Comparison of ENCODE assay signal across 20 mouse cellular contexts in the genomic region with DNA sequence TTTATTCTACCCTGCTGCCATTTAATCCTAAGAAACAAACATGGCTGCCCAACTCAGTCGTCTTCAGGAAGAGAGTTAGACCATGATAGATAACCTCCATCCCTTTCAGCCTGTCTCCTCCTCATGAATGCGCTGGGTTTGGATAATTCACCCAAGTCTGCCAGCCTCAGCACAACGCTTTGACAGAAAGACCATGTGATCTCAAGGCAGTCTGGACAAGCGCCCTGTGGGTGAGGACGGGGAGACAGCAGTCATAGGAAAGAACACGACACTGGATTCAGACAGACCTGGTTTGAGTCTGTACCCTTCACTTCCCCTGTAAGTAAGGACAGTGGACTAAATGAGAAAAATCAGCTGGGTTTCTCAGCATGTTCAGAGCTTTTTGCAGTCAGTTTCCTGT. TPM values are rescaled to one million over a fixed set of nuclear protein-coding genes. Genes with fewer than 3 reads are reported as not detected.
DNase-seq lines count a peak whose midpoint lies in the region; ATAC-seq and TF ChIP-seq lines count a peak whose summit lies in the region.
"Had no signal": no experiment of that assay in that cellular context is flagged by ENCODE, and none has a peak within 500 bp of the region (broad histone marks: within the 10 kb centered on the region; RNA-seq: fewer than 3 reads in every experiment).

No protein-coding gene starts in this region.

- no peak overlapping the region for H3K9ac ChIP-seq in liver, embryonic 14.5 days (replicated peaks)
- no peak overlapping the region for H3K9ac ChIP-seq in hindbrain, postnatal 0 days (replicated peaks; ENCODE audit: low read length)
- H3K9ac ChIP-seq: embryonic facial prominence, embryonic 13.5 days; limb, embryonic 15.5 days had no signal

- peak overlapping the region; percentile 86 for H3K27ac ChIP-seq in kidney, adult 2 months (ENCODE audit: insufficient read depth, low read depth, low read length)
- peak overlapping the region; percentile 64 for H3K27ac ChIP-seq in liver, embryonic 14.5 days
- H3K27ac ChIP-seq in hindbrain, postnatal 0 days: no peak overlapping the region
- H3K27ac ChIP-seq: embryonic facial prominence, embryonic 13.5 days; gastrocnemius, adult 2 months; limb, embryonic 15.5 days had no signal

- H3K4me2 ChIP-seq in liver, embryonic 14.5 days (ENCODE audit: low read depth): peak overlapping the region; percentile 96
- H3K4me2 ChIP-seq in hindbrain, postnatal 0 days (ENCODE audit: low read depth, low read length): no peak overlapping the region
- H3K4me2 ChIP-seq: embryonic facial prominence, embryonic 13.5 days; limb, embryonic 15.5 days; midbrain, embryonic 11.5 days had no signal

- TF ChIP-seq CTCF in kidney, adult 2 months (conservative IDR thresholded peaks at IDR 0.05; ENCODE audit: insufficient read depth, insufficient read length, low read depth, low read length): no peak
- no peak for TF ChIP-seq CTCF in liver, embryonic 14.5 days (IDR thresholded peaks at IDR 0.05; ENCODE audit: low read depth)
- no peak for TF ChIP-seq CTCF in hindbrain, postnatal 0 days (IDR thresholded peaks at IDR 0.05; ENCODE audit: low read depth)

- H3K36me3 ChIP-seq in kidney, adult 2 months (ENCODE audit: control insufficient read depth, insufficient read depth, low read length): no peaks in the 10 kb centered on the region; the same call in 1 of the 2 replicates
- H3K36me3 ChIP-seq in liver, embryonic 14.5 days (replicated peaks; ENCODE audit: control insufficient read depth, insufficient read depth, low read depth): peaks cover 13% of the 10 kb centered on the region
- H3K36me3 ChIP-seq in hindbrain, postnatal 0 days (ENCODE audit: insufficient read depth, low read length): no peaks in the 10 kb centered on the region
- H3K36me3 ChIP-seq: embryonic facial prominence, embryonic 13.5 days; limb, embryonic 15.5 days had no signal

- no peak for ATAC-seq in liver, embryonic 14.5 days (ENCODE audit: insufficient read depth)
- ATAC-seq in hindbrain, postnatal 0 days: no peak
- ATAC-seq: forebrain, embryonic 16.5 days; inflammation-experienced regulatory T-cells, adult 6 months had no signal

- TF ChIP-seq EP300 in liver, embryonic 14.5 days (IDR thresholded peaks at IDR 0.05; ENCODE audit: low read depth): no peak

- H3K4me3 ChIP-seq in kidney, adult 2 months (ENCODE audit: insufficient read depth, low read depth, low read length): no peak overlapping the region
- no peak overlapping the region for H3K4me3 ChIP-seq in liver, embryonic 14.5 days (ENCODE audit: insufficient read depth in 1 of 2, low read depth in 2 of 2, low read length in 2 of 2)
- no peak overlapping the region for H3K4me3 ChIP-seq in hindbrain, postnatal 0 days (ENCODE audit: low read length)
- H3K4me3 ChIP-seq: embryonic facial prominence, embryonic 13.5 days; gastrocnemius, adult 2 months; limb, embryonic 15.5 days had no signal

- no peaks in the 10 kb centered on the region for H3K27me3 ChIP-seq in kidney, adult 2 months (replicated peaks; ENCODE audit: control insufficient read depth, insufficient read depth, low read length)
- no peaks in the 10 kb centered on the region for H3K27me3 ChIP-seq in liver, embryonic 14.5 days (ENCODE audit: control insufficient read depth, insufficient read depth, low read length)
- H3K27me3 ChIP-seq in hindbrain, postnatal 0 days (ENCODE audit: insufficient read depth, low read length): no peaks in the 10 kb centered on the region
- H3K27me3 ChIP-seq: embryonic facial prominence, embryonic 13.5 days; limb, embryonic 15.5 days had no signal

- peak; percentile 75 for DNase-seq in kidney, adult 2 months
- DNase-seq in kidney, postnatal 4 days: no peak
- DNase-seq in ES-CJ7 (ENCODE audit: low read depth, low spot score): peak; percentile 8
- DNase-seq in ZHBTc4 (ENCODE audit: low read depth, low spot score): peak; percentile 32
- DNase-seq in liver, embryonic 14.5 days (ENCODE audit: low read depth in 3 of 3, low spot score in 3 of 3): no peak
- no peak for DNase-seq in thymus, postnatal 25 days
- no peak for DNase-seq in hindbrain, postnatal 0 days (ENCODE audit: low spot score)
- DNase-seq in left cerebral cortex, postnatal 4 days: no peak
- DNase-seq: adrenal gland, adult 2 months; cerebellum, adult 18-20 months; gastrocnemius, adult 2 months; heart, adult 11 months; layer of hippocampus, adult 9-11 months; lung, postnatal 14 days; right cerebral cortex, postnatal 25 days had no signal

- H3K9me3 ChIP-seq in liver, embryonic 14.5 days (ENCODE audit: control insufficient read depth, low read length): no peaks in the 10 kb centered on the region
- no peaks in the 10 kb centered on the region for H3K9me3 ChIP-seq in hindbrain, postnatal 0 days (ENCODE audit: low read length)
- H3K9me3 ChIP-seq: embryonic facial prominence, embryonic 13.5 days; limb, embryonic 15.5 days had no signal

- peaks cover 29% of the 10 kb centered on the region; the same call in 1 of the 2 replicates for H3K4me1 ChIP-seq in kidney, adult 2 months (ENCODE audit: control insufficient read depth, insufficient read depth, low read length)
- peaks cover 37 to 40% of the 10 kb centered on the region in 2 experiments for H3K4me1 ChIP-seq in liver, embryonic 14.5 days (replicated peaks; ENCODE audit: control insufficient read depth in 2 of 2, insufficient read depth in 2 of 2, low read length in 1 of 2)
- H3K4me1 ChIP-seq in hindbrain, postnatal 0 days (ENCODE audit: insufficient read depth, low read length): 0 out of 2 replicates have a peak, but pooled peaks cover 3% of the 10 kb centered on the region

- no peak for TF ChIP-seq POLR2A in kidney, adult 2 months (IDR thresholded peaks at IDR 0.05; ENCODE audit: low read depth, low read length)

- intact Hi-C loops in left cerebral cortex, postnatal 4 days (cut with DNase I): loop anchor here (5.0 kb wide), 1 partner anchor 72 kb away; the partner anchor contains the start of genes Acss2 and Ggt7

- 55% methylated on average over 6 of the region's 6 CpGs for WGBS in kidney, adult 2 months
- 68% methylated on average over 6 of the region's 6 CpGs for WGBS in liver, embryonic 14.5 days (ENCODE audit: insufficient replicate concordance)
- 67% methylated on average over 6 of the region's 6 CpGs for WGBS in hindbrain, postnatal 0 days

RNA-seq across cellular contexts. Expression of gene Gss, which starts 3.1 kb away (rescaled TPM):
- polyA plus RNA-seq in kidney, adult 2 months (2012; rRNA removed): 248 and 308 TPM in 2 replicates
- 34.2 and 37.9 TPM in 2 replicates for polyA plus RNA-seq in liver, embryonic 14.5 days (2012; rRNA removed)
- 64.6 and 69.5 TPM in 2 replicates for polyA plus RNA-seq in liver, embryonic 14.5 days (2014; fragmentation: Nextera tagmentation; extraction: Ambion mirVana)
- 5.6 and 14.7 TPM in 2 replicates for total RNA-seq in hindbrain, postnatal 0 days (2014; rRNA removed)
- 15.3 and 15.4 TPM in 2 replicates for polyA plus RNA-seq in hindbrain, postnatal 0 days (2015; fragmentation: Nextera tagmentation; extraction: Ambion mirVana)
- total RNA-seq in left cerebral cortex, postnatal 4 days (2021): 10 to 100 TPM in 1 of 2 experiments, 1 to 10 TPM in 1; 9.4 to 11.9 TPM

RNA-seq across cellular contexts. Expression of gene Myh7b, which starts 21.5 kb away (rescaled TPM):
- 0.05 TPM in 1 of 2 replicates, not detected in the other for polyA plus RNA-seq in kidney, adult 2 months (2012; rRNA removed)
- 1.7 and 3.0 TPM in 2 replicates for polyA plus RNA-seq in liver, embryonic 14.5 days (2012; rRNA removed)
- polyA plus RNA-seq in liver, embryonic 14.5 days (2014; fragmentation: Nextera tagmentation; extraction: Ambion mirVana): 1.5 and 1.6 TPM in 2 replicates
- total RNA-seq in hindbrain, postnatal 0 days (2014; rRNA removed): 0.18 and 3.1 TPM in 2 replicates
- 3.4 and 3.9 TPM in 2 replicates for polyA plus RNA-seq in hindbrain, postnatal 0 days (2015; fragmentation: Nextera tagmentation; extraction: Ambion mirVana)
- 1 to 10 TPM; 1.2 to 3.6 TPM for total RNA-seq in left cerebral cortex, postnatal 4 days (2021)

Comparison
In these comparisons a context has a peak if more than half of its experiments do, and no peak if none do; other contexts are left out.
1. DNase-seq: peak in kidney, adult 2 months (single experiment), ES-CJ7 (single experiment) and ZHBTc4 (single experiment); none in kidney, postnatal 4 days (0 of 2), liver, embryonic 14.5 days (0 of 3), thymus, postnatal 25 days (single experiment), hindbrain, postnatal 0 days (single experiment) and left cerebral cortex, postnatal 4 days (single experiment).